Mouse (Mus musculus) limb, embryonic 13.5 days (tissue): ENCODE measurements around the gene Lrp8. TPM values are rescaled to one million over a fixed set of nuclear protein-coding genes. Genes with fewer than 3 reads are reported as not detected.
A peak's percentile ranks its signal among the peaks of the same experiment; 100 is the strongest.

Experiments used
- ATAC-seq: fragments of 200-750 bp; cut with Nextera tagmentation; 2 replicates; pipeline ENCODE4 v1.8.0; 2017; ENCODE audit warnings: low read depth, moderate number of reproducible peaks, moderate TSS enrichment; ENCODE audit not compliant: low FRiP score
- H3K27ac ChIP-seq: fragments of 300-500 bp; sonication (generic); 2 replicates; pipeline ENCODE4 v1.5.1; 2015; ENCODE audit warnings: inconsistent platforms, mild to moderate bottlenecking, moderate library complexity
- H3K27me3 ChIP-seq: fragments of 300-500 bp; sonication (generic); 2 replicates; pipeline ENCODE4 v1.6.1; 2015; ENCODE audit warnings: mild to moderate bottlenecking, inconsistent platforms
- H3K36me3 ChIP-seq: fragments of 300-500 bp; sonication (generic); 2 replicates; pipeline ENCODE4 v1.6.1; 2015; ENCODE audit warnings: inconsistent platforms, mild to moderate bottlenecking, moderate library complexity
- H3K4me1 ChIP-seq: fragments of 300-500 bp; sonication (generic); 2 replicates; pipeline ENCODE4 v1.6.1; 2015; ENCODE audit warnings: inconsistent platforms
- H3K4me2 ChIP-seq: fragments of 300-500 bp; sonication (generic); replicated peaks from 2 replicates; pipeline ENCODE4 v1.6.1; 2015; ENCODE audit warnings: inconsistent platforms, mild to moderate bottlenecking, moderate library complexity
- H3K4me3 ChIP-seq: fragments of 300-500 bp; sonication (generic); 2 replicates; pipeline ENCODE4 v1.5.1; 2015; ENCODE audit warnings: moderate library complexity, mild to moderate bottlenecking, inconsistent platforms
- H3K9ac ChIP-seq: fragments of 300-500 bp; sonication (generic); 2 replicates; pipeline ENCODE4 v1.6.1; 2015; ENCODE audit warnings: mild to moderate bottlenecking, inconsistent platforms
- H3K9me3 ChIP-seq: fragments of 300-500 bp; sonication (generic); 2 replicates; pipeline ENCODE4 v1.6.1; 2016; ENCODE audit warnings: inconsistent platforms
- WGBS: fragments of 180-500 bp; shearing (Covaris S2); methylation state at CpG from one replicate; pipeline ENCODE4 v1.1.7; 2015; 5-methylcytosine and 5-hydroxymethylcytosine counted together
- polyA plus RNA-seq: library from polyadenylated mRNA; unstranded; fragments of >200 nt; fragmentation: Nextera tagmentation; extraction: Ambion mirVana; gene quantifications from 2 replicates; pipeline ENCODE4 v1.2.1, GENCODE M21; 2015

Gene Lrp8
- polyA plus RNA-seq, 1 experiment from 2014 or later = 3.1 TPM

- Histone ChIP-seq H3K9me3 (no peaks in the 10 kb centered on the region), H3K9ac (no peak overlapping the region), H3K4me3 (no peak overlapping the region), H3K36me3 (peaks cover 74% of the 10 kb centered on the region), H3K27me3 (no peaks in the 10 kb centered on the region), H3K4me1 (no peaks in the 10 kb centered on the region), H3K27ac (no peak overlapping the region), H3K4me2 (no peak overlapping the region)
- 86% methylated on average over 3 of the region's 3 CpGs for WGBS
- ATAC-seq = no peak
Observed at GRCm38 (mm10) chr4:107900206-107900605, 98.1 kb downstream of the Lrp8 start.

GRCm38 (mm10) chr4:107904252-107904651 is 102.2 kb downstream of the Lrp8 start:
- no peak overlapping the region for H3K4me2 ChIP-seq
- no peaks in the 10 kb centered on the region for H3K4me1 ChIP-seq
- no peak overlapping the region for H3K9ac ChIP-seq
- no peak for ATAC-seq
- WGBS = 92% methylated on average over 10 of the region's 10 CpGs
- no peak overlapping the region for H3K4me3 ChIP-seq
- H3K36me3 ChIP-seq = peaks cover 69% of the 10 kb centered on the region
- H3K9me3 ChIP-seq = no peaks in the 10 kb centered on the region
- H3K27me3 ChIP-seq = no peaks in the 10 kb centered on the region
- H3K27ac ChIP-seq = no peak overlapping the region

- Histone ChIP-seq H3K4me1 (no peaks in the 10 kb centered on the region), H3K27ac (no peak overlapping the region), H3K27me3 (no peaks in the 10 kb centered on the region), H3K4me3 (no peak overlapping the region), H3K4me2 (no peak overlapping the region), H3K36me3 (peaks cover 76% of the 10 kb centered on the region), H3K9me3 (no peaks in the 10 kb centered on the region), H3K9ac (no peak overlapping the region)
- no peak for ATAC-seq
- 83% methylated on average over 9 of the region's 9 CpGs for WGBS
Observed at GRCm38 (mm10) chr4:107906561-107906960, 104.5 kb downstream of the Lrp8 start.

GRCm38 (mm10) chr4:107910020-107910419 is 108.0 kb downstream of the Lrp8 start:
- Histone ChIP-seq H3K27me3 (no peaks in the 10 kb centered on the region), H3K4me2 (no peak overlapping the region), H3K36me3 (peaks cover 72% of the 10 kb centered on the region), H3K9me3 (no peaks in the 10 kb centered on the region), H3K27ac (no peak overlapping the region), H3K4me3 (no peak overlapping the region), H3K9ac (no peak overlapping the region), H3K4me1 (peaks cover 3% of the 10 kb centered on the region; the same call in 1 of the 2 replicates)
- no peak for ATAC-seq
- 89% methylated on average over 4 of the region's 4 CpGs for WGBS

GRCm38 (mm10) chr4:107920336-107920735 is 118.3 kb downstream of the Lrp8 start:
- no peak for ATAC-seq
- no peak overlapping the region for H3K4me3 ChIP-seq
- no peak overlapping the region for H3K4me2 ChIP-seq
- no peak overlapping the region for H3K9ac ChIP-seq
- H3K36me3 ChIP-seq = peaks cover 7% of the 10 kb centered on the region; the same call in 1 of the 2 replicates
- no peaks in the 10 kb centered on the region for H3K27me3 ChIP-seq
- H3K27ac ChIP-seq = no peak overlapping the region
- no peaks in the 10 kb centered on the region for H3K9me3 ChIP-seq
- peaks cover 21% of the 10 kb centered on the region for H3K4me1 ChIP-seq
- 91% methylated on average over 2 of the region's 2 CpGs for WGBS

- no peaks in the 10 kb centered on the region for H3K9me3 ChIP-seq
- no peak overlapping the region for H3K9ac ChIP-seq
- 74% methylated on average over 8 of the region's 8 CpGs for WGBS
- peaks cover 21% of the 10 kb centered on the region for H3K4me1 ChIP-seq
- H3K36me3 ChIP-seq = peaks cover 7% of the 10 kb centered on the region; the same call in 1 of the 2 replicates
- H3K27ac ChIP-seq = no peak overlapping the region
- no peak overlapping the region for H3K4me3 ChIP-seq
- no peaks in the 10 kb centered on the region for H3K27me3 ChIP-seq
- no peak overlapping the region for H3K4me2 ChIP-seq
- no peak for ATAC-seq
Observed at GRCm38 (mm10) chr4:107921152-107921695, 119.2 kb downstream of the Lrp8 start.

GRCm38 (mm10) chr4:107921952-107922351 is 119.9 kb downstream of the Lrp8 start:
- ATAC-seq = no peak
- Histone ChIP-seq H3K27me3 (no peaks in the 10 kb centered on the region), H3K27ac (no peak overlapping the region), H3K4me1 (peaks cover 21% of the 10 kb centered on the region), H3K4me2 (peak overlapping the region; percentile 76), H3K9ac (no peak overlapping the region), H3K4me3 (peak overlapping the region; percentile 80; the same call in 1 of the 2 replicates), H3K36me3 (peaks cover 7% of the 10 kb centered on the region; the same call in 1 of the 2 replicates), H3K9me3 (no peaks in the 10 kb centered on the region)
- WGBS = 74% methylated on average over 4 of the region's 4 CpGs

GRCm38 (mm10) chr4:107923145-107923802 is 121.2 kb downstream of the Lrp8 start, which contains the start of gene Cpt2:
Gene Cpt2 (minus strand): TSS chr4:107923610.
- H3K27me3 ChIP-seq = no peaks in the 10 kb centered on the region
- H3K9me3 ChIP-seq = no peaks in the 10 kb centered on the region
- ATAC-seq = peak; percentile 91
- H3K36me3 ChIP-seq = peaks cover 7% of the 10 kb centered on the region; the same call in 1 of the 2 replicates
- H3K4me2 ChIP-seq = peak within 1 kb of the TSS; percentile 76
- H3K9ac ChIP-seq = peak within 1 kb of the TSS; percentile 86
- peaks cover 21% of the 10 kb centered on the region for H3K4me1 ChIP-seq
- WGBS = under 1% methylated on average over 38 of the region's 38 CpGs
- peak within 1 kb of the TSS; percentile 80 for H3K4me3 ChIP-seq
- peak within 1 kb of the TSS; percentile 79; the same call in 1 of the 2 replicates for H3K27ac ChIP-seq

GRCm38 (mm10) chr4:107923803-107924194 is 121.7 kb downstream of the Lrp8 start:
- Histone ChIP-seq H3K9me3 (no peaks in the 10 kb centered on the region), H3K27ac (no peak overlapping the region), H3K4me2 (peak overlapping the region; percentile 76), H3K9ac (peak overlapping the region; percentile 86), H3K4me1 (peaks cover 21% of the 10 kb centered on the region), H3K36me3 (peaks cover 6% of the 10 kb centered on the region; the same call in 1 of the 2 replicates), H3K27me3 (no peaks in the 10 kb centered on the region), H3K4me3 (peak overlapping the region; percentile 80)
- 53% methylated on average over 7 of the region's 7 CpGs for WGBS
- ATAC-seq = peak; percentile 45

Other genes with a start within 250 kb of the Lrp8 start
- gene Dmrtb1, start 118.0 kb upstream of the Lrp8 start, polyA plus RNA-seq = 0.14 and 0.32 TPM in 2 replicates
- 212 and 216 TPM in 2 replicates for gene Magoh, start 77.5 kb downstream of the Lrp8 start, polyA plus RNA-seq
- gene 0610037L13Rik, start 87.6 kb downstream of the Lrp8 start, polyA plus RNA-seq = 148 and 152 TPM in 2 replicates
- gene Cpt2, start 121.3 kb downstream of the Lrp8 start, polyA plus RNA-seq = 27.1 and 27.4 TPM in 2 replicates
- gene Slc1a7, start 166.1 kb downstream of the Lrp8 start, polyA plus RNA-seq = not detected in 2 replicates